Mouse (Mus musculus): ENCODE data around the gene Pgp.
"Not testable (repeated sequence)": the region's sequence is repeated elsewhere in the genome, so short reads cannot be mapped to it uniquely, and the experiment has no call there.

The Pgp gene

GRCm38 (mm10) chr17:24469910-24470602 lies at the start of gene Pgp, which contains the start of gene E4f1:
Pgp (plus strand) TSS chr17:24470392.
E4f1 (minus strand) TSS chr17:24470313.
- DNase-seq (ENCODE audit: inconsistent age in 2 of 2, low spot score in 1 of 2) = peak; percentile 99 to 100

GRCm38 (mm10) chr17:24423114-24423513 lies 47.1 kb upstream of the Pgp start:
- DNase-seq (ENCODE audit: inconsistent age in 2 of 2, low spot score in 1 of 2) = no peak

DNA sequence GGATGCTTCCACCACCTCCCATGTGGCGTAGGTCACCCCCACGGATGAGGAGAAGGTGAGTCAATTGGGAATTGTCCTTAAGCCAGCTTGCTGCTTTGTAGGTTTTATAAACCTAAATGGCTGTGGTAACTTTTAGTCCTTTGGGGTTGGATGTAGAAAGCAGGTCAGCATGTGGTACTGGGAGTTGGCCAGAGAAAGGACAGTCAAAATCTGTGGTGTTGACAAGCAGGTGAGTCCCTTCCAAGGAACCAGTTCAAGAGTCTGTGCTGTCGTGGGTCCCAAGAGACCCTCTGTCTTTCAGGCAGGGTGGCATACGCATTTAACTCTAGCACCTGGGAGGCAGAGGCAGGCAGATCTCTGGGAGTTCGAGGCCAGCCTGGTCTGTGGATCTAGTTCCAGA lies 45.7 kb upstream of the Pgp start:
- DNase-seq (ENCODE audit: inconsistent age in 2 of 2, low spot score in 1 of 2) = no peak

DNA sequence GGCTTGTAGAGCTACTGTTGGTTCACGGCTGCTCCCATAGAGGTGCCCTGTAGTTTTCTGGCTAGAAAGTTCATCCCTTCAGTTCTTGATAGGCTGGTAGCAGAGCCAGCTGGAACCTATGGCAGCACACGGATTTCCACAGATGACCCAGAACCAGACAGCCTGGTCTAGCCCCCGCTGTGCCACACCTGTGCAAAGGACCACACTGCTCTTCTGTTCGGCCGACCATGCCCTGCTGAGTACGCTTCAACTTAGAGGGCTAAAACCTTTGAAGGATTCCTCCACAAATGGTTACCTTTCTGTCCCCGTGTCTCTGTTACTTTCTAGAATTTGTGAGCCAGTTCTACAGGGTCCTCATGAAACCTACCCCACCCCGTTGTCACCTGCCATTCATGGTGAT lies 44.9 kb upstream of the Pgp start:
- DNase-seq (ENCODE audit: inconsistent age in 2 of 2, low spot score in 1 of 2) = not testable (repeated sequence)

DNA sequence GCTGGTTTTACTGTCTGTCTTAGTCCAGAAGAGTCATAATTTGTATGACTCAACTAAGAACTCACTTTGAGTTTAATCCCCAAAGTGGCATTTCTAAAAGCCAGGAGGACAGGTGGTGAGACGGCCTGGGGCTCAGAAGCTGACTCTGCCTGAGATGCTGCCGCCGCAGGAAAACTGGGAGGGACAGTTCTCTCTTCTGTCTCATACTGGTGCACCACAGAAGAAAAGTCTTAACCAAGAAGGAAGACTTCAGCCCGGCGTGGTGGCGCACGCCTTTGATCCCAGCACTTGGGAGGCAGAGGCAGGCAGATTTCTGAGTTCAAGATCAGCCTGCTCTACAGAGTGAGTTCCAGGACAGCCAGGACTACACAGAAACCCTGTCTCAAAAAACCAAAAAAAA lies 44.3 kb upstream of the Pgp start:
- DNase-seq (ENCODE audit: inconsistent age in 2 of 2, low spot score in 1 of 2) = peak in 1 of 2 experiments; percentile 57

DNA sequence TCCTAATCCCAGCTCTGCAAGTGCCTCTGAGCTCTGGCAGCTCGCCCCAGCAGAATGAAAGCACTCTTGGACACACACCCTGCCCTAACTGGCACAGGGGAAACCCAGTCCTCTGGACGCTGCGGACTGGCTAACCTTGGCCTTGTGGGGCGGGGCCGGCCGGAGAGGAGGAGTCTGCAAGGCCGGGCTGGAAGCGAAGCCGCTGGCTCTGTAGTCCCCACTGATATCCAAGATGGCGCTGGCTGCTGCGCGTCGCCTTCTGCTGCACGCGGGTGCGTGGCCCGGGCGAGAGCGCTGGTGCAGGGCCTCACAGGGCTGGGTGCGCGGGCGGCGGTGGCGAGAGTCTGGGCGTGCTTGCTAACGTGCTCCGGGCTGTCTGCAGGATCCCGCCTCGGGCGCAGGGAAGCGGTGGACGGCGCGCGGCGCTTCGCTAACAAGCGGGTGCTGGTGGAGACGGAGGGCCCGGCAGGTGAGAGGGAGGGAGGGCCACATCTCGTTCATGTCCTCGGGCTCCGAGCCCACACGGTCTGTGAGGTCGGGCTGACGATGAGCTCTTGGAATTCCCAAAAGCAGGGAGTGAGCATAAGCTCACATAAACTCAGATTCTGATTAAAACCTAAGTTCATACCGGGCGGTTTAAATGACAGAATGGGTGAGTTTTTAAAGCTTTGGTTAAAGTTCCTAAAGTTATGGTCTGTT lies 43.6 kb upstream of the Pgp start, which contains the start of gene Eci1:
Gene Eci1, plus strand, starts transcription at position 171 of the 699 bp plus-strand sequence.
- DNase-seq (ENCODE audit: inconsistent age in 2 of 2, low spot score in 1 of 2) = peak; percentile 99

DNA sequence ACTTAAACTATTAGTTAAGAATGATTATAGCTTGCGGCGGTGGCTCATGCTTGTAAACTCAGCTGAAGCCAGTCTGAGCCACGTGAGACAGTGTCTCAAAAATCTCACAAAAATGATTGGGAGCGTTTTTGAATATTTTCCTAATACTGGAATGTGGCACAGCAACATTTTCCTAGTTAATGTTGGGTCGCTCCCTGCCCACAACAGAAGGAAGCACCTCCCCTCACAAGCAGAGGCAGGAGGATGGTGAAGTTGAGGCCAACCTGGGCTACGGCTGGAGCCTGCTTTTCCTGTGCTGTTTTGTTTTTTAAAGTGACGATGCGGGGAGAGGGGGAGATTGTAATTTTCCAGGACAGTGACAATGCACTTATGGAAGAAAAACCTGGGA lies 43.0 kb upstream of the Pgp start:
- DNase-seq (ENCODE audit: inconsistent age in 2 of 2, low spot score in 1 of 2) = peak in 1 of 2 experiments; percentile 78

DNA sequence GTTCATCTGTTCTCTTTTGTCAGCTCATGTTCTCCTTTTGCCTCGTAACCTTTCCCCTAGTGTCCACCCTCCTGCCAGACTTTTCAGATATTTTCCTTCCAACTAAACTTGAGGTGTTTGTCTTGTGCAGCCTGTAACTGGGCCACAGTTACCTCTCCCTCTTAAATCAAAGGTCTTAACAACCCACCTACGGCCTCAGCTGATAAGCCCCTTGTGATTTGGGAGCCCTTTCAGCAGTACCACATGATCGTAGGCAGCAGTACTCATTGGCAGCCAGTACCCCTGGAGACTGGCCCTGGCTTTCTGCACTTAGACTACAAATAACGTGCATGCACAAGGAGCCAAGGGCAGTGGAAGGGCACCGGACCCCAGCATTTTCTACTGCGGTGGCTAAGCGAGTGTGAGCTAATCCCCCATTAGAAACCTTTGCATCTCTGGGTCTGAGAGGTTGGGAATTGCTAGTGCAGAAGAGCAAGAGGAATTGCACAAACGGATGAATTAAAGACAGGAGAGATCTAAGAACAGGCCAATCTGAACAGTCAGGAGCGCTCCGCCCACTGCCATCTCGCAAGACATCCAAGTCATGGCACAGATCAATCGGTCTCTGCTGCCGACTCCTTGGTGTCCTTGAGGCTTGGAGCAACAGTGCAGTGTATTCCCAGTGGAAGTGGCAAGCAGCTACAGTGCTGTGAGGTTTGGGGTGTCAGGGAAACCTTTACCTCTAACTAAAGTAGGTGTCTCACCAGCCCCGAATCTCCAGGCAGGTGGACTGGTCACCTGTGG lies 40.8 kb upstream of the Pgp start:
- DNase-seq (ENCODE audit: inconsistent age in 2 of 2, low spot score in 1 of 2) = peak; percentile 64 to 81

DNA sequence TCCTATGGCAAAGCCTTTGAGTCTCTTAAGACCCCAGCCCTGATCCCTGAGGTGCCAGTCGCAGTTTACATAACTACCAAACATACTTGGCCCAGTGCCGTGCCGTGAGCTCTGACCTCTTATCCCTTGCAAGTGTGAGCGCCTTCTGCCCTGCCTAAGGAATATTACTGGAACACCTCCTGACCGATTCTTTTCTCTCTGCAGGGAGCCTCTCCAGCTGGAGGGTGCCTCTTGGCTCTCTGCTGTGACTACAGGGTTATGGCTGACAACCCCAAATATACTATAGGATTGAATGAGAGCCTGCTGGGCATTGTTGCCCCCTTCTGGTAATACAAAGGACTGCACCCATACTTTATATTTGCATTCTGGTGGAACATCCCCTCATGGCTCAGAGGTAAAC lies 33.2 kb upstream of the Pgp start:
- peak in 1 of 2 experiments; percentile 83 for DNase-seq (ENCODE audit: inconsistent age in 2 of 2, low spot score in 1 of 2)

DNA sequence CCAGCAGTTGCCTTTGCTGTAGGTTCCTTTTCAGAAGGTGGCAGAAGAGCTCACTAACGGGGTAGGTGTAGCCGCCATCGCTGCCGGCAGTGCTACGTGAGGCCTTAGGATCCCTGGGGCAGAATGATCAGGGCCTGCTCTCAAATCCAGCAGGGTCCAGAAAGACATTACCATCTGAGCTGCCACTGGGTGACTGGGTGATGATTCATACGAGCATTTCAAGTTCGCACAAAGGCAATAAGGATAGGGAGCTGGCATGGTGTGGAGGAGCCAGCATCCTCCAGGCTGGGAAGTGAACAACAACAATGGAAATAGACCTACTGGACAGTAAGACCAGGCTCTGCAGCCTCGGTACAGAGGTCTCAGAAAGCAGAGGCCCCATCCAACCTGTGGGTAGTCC lies 29.8 kb upstream of the Pgp start:
- peak in 1 of 2 experiments; percentile 68 for DNase-seq (ENCODE audit: inconsistent age in 2 of 2, low spot score in 1 of 2)

GRCm38 (mm10) chr17:24441148-24441547 lies 29.0 kb upstream of the Pgp start:
- no peak for DNase-seq (ENCODE audit: inconsistent age in 2 of 2, low spot score in 1 of 2)

DNA sequence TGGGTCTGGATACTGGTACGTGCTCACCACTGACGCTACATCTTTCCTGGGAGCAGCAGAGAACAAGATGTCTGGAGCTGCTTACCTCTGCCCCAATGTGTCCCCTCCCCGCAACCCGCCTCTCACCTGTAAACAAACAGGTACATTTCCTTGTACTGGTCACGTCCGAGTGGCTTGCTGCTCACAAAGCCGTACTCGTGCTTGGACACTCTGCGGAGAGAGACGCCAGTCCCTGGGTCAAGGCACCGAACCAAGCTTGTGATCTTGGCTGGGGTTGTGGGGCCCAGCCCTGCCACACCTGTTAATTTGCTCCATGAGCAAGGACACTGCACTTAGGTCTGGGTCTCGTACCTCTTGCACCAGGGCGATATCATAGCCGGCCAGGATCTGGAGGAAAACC lies 28.1 kb upstream of the Pgp start:
- DNase-seq (ENCODE audit: inconsistent age in 2 of 2, low spot score in 1 of 2) = no peak

DNA sequence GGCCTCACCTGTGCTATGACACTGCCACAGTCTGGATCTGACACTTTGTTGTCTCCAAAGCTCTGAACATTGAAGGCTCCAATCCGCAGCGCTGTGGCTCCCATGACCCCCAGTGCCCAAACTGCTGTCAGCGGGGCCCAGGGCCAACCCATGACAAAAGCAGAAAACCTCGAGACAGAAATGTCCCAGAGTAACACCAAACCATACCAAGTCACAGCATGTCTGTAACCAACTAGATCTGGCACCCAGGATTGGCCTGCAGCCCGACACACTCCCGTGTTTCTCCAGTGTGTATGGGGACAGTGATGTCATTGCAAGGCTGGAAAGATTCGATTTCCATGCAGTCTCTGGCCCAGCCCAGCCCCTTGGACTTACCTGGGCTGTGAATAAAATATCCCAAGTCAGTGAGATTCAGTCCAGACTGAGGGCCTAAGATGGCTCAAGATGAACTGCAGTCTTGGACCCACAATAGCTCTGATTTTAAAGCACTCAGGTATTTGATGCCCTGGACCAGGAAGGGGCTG lies 27.5 kb upstream of the Pgp start, which contains the start of gene Dnase1l2:
Gene Dnase1l2, minus strand, starts transcription at position 474 of the 524 bp plus-strand sequence.
- no peak for DNase-seq (ENCODE audit: inconsistent age in 2 of 2, low spot score in 1 of 2)

DNA sequence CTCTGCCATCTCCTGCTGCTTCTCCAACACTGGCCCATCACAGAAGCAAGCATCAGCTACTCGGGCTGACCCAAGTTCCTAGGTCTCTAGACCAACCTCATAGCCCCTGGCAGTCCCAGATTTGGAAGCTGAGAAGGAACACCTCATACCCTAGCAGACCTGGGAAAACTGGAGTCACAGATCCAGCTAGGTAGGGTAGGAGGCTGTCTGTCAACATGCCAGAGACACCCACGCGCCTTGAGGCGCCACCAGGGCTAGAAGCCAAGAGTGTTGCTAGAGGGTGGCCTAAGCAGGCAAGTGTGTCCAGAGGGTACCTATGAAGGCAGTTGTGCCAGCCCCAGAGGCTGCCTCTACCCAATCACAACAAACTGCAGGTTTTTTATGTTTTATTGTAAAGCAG lies 26.8 kb upstream of the Pgp start:
- DNase-seq (ENCODE audit: inconsistent age in 2 of 2, low spot score in 1 of 2) = no peak

DNA sequence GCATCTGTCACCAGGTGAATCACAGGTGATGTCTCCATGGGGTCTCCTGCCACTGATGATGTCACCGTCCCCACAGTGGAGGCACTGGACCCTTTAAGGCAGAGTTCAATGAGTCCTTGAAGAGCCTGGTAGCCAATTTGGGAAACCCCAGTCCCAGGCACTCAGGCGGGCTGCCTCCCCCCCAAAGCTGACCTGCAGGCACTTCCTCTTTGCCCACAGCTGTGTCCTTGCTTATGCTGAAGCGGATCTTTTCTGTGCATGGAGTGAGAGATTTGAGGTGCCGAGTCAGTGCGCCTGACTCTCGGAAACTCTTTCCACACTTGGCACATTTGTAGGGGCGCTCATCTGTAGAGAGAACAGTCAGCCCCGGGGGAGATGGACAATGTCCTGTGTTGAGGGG lies 23.6 kb upstream of the Pgp start:
- no peak for DNase-seq (ENCODE audit: inconsistent age in 2 of 2, low spot score in 1 of 2)

DNA sequence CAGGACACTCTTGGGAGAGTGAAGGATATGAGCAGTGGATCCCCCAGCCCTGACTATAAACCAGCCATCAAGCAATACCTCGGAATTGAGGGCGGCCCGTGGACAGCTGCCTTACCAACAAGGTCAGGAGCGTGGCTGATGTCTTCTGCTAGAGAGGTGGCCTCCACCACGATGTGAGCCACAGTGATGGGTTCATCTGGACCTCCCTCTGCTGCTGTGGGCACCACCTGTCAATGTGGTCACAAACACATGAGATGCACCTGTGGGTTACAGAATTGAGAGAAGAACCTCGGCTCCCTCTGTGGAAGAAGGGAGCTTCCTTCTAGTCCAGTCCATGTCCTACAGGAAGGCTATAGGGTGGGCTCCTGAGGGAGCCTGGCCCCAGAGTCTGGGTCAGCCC lies 20.7 kb upstream of the Pgp start:
- no peak for DNase-seq (ENCODE audit: inconsistent age in 2 of 2, low spot score in 1 of 2)

- DNase-seq (ENCODE audit: inconsistent age in 2 of 2, low spot score in 1 of 2) = no peak
Observed at GRCm38 (mm10) chr17:24451220-24451619, 19.0 kb upstream of the Pgp start.

DNA sequence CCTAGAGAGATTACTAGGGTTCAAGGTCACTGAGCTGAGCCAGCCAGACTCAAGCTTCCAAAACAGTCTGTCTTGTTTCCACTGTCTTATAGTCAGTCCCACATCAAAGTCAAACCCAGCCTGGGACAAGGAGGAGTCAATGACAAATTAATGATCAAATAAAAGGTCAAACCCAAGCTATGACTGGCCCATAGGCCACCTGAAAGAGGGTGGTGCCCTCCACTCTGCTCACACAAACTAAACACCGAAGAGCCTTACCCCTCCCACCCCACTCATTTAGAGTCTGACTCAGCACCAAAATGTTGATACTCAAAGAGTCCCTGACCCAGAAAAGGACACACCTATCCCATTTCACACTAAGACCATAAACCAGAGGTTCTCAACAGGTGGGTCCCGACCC lies 16.8 kb upstream of the Pgp start:
- DNase-seq (ENCODE audit: inconsistent age in 2 of 2, low spot score in 1 of 2) = peak; percentile 48 to 73

GRCm38 (mm10) chr17:24454218-24454755 lies 15.9 kb upstream of the Pgp start:
- DNase-seq (ENCODE audit: inconsistent age in 2 of 2, low spot score in 1 of 2) = no peak

DNA sequence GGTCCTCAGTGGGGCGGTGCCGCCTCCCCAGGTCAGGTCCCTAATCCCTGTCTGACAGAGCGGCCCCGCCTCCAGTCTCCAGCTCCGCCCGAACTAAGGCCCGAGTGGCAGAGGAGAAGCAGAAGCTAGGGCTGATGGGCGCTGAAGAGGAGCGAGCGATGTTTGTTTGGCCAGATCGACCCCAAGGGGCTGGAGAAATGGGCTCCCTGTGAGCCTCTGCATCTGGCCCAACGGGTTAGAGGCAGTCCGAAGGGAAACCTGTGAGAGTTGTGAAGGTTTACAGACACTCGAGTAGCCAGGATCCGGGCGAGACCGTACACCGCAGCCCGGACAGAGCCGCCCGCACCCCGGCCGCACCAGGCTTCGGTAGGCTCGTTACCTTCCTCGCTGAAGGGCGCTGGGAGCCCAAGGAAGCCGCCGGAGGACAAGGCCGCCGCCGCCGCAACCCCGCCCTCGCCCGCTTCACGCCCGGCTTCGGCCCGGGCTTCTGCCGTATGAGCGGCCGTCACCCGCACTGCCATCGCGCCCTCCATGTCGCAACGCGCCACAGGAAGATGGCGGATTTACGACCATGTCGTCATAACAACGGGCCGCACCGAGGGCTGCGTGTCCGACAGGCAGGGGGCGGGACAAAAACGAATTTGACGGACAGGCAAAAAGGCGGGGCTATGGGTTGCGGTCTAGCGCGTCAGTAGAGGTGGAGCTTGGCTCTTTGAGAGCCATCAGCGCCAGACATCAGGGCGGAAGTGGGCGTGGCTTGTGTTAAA lies 15.3 kb upstream of the Pgp start:
- peak; percentile 100 for DNase-seq (ENCODE audit: inconsistent age in 2 of 2, low spot score in 1 of 2)

Data from adrenal gland, adult (tissue).